Mouse (Mus musculus) kidney, postnatal 36 days (tissue): ENCODE measurements around the gene Gcsh.
A peak's percentile ranks its signal among the peaks of the same experiment; 100 is the strongest.

Experiments
- DNase-seq, 2 experiments: peaks; one replicate each; pipeline ENCODE4 v3.0.0; 2021 to 2022; ENCODE audit warnings: mixed read lengths in 2 of 2

Gcsh gene

DNA sequence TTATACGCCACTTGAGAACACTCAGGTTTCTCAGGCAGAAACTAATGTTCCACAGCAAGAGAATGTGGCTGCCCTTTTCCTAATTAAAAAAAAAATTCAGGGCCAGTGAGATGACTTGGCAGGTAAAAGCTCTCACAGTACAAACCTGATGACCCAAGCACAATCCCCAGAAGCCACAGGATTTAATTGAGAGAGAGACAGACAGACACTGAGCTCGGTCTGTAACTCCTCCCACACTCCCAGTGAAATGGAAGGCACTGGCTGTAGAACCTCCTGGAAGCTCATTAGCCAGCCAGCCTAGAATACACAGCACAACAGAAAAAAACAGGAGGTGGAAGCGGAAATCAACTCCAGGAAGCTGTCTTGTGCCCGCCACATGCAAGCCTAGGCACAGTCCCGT, 17.7 kb downstream of the Gcsh start:
- DNase-seq: peak; percentile 56 to 69

DNA sequence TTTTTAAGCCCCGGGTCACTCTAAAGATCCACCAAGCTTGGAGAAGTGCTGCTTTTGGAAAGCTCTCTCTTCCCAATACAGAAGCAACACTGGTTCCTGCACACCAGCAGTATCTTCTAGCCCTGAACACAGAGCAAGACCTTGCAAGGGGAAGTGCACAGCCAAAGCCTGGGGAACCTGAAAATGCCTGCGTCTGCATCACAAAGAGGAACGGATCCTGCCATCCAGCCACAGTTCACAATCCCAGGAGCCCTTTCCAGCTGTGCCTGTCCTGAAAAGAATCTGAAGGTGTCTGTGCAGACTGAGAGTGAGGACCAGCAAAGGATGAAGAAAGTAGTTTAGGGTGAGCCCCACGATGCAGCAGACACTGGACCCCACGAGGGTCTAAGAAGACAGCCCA, 18.3 kb downstream of the Gcsh start:
- DNase-seq: peak in 1 of 2 experiments; percentile 14

DNA sequence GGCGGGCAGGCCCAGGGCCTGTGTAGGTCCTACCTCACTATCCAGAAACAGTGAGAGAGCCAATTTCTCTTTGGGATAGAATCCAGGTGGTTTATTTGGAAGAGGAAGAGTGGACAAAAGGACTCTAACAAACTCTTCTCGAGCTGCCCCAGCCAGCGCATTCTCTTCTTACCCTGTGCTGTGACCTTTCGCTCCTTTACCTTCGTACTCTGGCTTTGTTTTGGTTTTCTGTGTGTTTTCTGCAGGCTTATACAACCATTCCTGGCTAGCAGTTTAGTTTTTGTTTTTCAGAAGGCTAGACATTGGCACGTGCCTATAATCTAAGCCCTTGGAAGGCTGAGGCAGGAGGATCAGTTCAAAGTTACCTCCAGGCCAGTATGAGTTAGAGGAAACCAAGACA, 23.8 kb downstream of the Gcsh start:
- peak; percentile 44 to 62 for DNase-seq

GRCm38 (mm10) chr8:116954415-116954814, 38.9 kb downstream of the Gcsh start:
- DNase-seq: no peak

DNA sequence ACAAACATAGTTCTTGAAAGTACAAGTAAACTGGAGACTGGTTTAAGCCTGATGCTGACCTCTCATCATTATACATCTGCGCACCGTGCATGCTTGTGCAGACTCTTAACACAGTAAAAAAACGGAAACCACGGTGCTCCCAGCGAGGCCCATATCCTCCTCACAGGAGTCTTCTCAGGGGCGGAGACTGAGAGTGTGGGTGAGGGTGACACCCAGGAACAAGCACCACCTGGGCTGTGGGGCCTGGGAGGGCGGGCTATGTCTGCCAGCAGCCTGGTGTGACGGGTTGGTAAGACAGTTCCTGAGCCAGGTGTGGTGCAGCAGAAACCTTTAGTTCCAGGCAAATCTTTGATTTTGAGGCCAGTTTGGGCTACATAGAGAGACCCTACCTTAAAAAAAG, 40.9 kb downstream of the Gcsh start:
- DNase-seq: no peak

GRCm38 (mm10) chr8:116951778-116952177, 41.6 kb downstream of the Gcsh start:
- peak; percentile 35 to 45 for DNase-seq

DNA sequence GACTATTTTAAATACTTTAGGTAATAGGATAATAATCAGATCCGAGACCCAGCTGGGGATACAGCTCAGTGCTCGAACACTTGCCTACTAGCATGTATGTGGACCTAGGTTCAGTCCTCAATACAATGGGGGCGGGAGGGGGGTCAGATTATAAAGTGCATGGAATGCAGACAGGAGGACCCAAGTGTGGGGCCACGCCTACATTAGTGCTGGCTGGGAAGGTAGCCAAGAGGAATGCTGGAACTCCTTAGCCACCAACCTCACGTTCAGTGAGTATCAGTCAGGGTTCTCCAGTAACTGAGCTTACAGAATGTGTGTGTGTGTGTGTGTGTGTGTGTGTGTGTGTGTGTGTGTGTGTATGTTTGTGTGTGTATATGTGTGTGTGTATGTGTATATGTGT, 42.0 kb downstream of the Gcsh start:
- DNase-seq: peak; percentile 56 to 62

DNA sequence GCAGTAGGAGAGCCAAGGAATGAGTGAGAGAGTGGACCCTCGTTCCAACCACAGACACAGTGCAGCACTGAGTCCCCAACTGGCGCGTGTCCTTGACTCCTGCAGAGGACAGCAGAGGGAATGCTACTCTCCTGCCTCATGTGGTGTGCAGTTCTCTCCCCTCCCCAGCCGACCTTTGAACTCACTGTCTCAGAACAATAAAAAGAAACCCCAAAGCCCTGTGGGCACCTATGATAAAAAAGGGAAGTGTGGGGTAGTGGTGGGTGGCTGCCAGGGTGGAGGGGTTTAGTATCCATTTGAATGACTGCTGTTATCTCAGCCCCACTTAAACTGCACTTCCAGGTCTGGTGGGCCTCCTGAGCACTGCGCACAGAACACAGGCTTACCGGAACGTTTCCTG, 45.7 kb downstream of the Gcsh start:
- no peak for DNase-seq

GRCm38 (mm10) chr8:116946851-116947250, 46.5 kb downstream of the Gcsh start:
- peak; percentile 19 to 31 for DNase-seq

DNA sequence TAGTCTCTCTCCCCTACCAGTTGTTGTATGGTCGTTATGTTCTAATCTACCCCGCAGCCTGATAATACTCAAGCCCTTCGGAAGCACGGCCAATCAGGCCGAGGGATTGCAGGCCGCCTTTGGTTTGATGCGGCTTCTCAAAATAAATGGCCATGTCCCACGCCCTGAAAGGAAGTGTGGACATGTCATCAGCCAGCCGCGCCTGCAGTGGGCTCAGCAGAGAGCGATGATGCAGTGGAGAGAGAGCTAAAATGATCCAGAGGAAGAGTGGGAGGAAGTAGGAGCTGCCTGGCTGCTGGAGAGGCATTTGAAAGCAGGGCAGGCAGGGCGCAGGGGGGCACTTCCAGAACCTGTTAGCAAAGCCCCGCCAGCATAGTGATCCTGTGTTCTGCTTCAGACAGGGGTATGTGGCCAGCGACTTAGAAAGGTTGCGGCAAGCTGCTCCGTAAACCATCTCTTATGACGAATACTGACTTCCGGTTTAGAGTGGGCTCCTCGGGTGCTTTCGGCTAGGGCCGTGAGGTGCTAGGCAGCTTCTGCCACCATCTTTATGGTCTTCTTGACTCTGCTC, 47.0 kb downstream of the Gcsh start:
- DNase-seq: peak in 1 of 2 experiments; percentile 16

- DNase-seq: no peak
These were observed 48.0 kb downstream of the Gcsh start for GRCm38 (mm10) chr8:116945169-116945910.

DNA sequence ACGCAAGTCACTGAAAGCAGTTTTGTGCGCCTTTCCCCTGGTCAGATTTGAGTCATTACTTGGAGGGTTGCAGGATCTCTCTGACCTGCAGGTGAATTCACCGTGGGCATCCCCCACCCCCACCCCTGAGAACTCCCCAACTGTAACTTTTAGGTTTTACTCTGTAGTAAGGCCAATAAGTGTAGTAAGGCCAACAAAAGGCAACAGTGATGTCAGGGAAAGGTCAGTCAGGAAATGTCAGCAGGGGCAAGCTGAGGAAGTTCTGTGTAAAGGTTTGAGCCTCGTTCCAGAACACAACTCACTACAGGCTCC, 49.0 kb downstream of the Gcsh start:
- DNase-seq: no peak

DNA sequence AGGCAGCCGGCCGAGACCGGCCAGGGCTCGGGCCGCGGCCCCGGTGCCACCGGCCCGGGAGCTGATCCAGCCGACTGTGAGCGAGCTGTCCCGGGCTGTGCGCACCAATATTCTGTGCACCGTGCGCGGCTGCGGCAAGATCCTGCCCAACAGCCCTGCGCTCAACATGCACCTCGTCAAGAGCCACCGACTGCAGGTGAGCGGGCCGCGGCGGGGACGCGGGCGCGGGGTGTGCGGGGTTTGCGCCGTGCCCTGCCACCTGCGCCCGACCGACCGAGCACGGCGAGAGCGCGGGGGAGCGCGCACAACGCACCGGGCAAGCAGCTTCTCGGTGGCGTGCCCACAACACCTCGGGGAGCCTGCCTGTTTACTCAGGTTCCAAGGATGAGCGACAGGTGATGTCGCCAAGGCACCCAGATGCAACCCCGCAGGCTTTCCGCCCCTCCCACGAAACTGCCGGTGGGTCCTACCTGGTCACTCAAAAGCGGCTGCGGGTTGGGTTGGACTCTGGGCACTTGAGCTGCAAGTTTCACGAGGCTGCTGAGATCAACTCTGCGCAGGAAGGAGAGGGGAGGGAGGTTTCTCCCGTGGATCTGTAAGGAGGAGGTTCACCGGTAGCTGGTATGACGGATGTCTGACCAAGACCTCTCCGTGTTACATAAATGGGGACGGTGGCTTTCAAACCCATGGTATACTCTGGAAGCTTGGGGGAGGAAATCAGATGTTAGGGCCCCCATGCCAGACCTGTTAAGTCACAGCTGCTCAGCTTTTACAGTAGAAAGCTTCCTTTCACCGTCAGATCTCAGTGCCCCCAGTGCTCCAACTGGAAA, 49.6 kb downstream of the Gcsh start:
- DNase-seq: peak; percentile 40 to 60

DNA sequence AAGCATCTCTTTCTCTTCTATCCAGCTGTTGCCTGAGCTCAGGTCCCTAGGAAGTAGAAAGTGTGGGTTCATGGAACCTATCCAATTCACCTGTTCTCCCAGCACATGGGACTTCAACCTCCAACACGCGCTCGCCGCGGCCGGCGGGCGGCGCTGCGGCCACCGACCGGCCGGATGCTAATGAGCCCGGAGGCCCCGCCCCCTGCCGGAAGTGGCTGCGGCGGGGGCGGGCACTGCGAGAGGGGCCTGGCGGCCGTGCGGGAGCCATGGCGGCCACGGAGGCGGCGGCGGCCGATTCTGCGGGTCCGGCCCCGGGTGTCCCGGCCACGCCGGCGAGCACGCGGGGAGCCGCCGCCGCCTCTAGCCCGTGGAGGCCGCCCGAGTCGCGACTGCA, 50.2 kb downstream of the Gcsh start, which contains the start of gene Atmin:
Atmin (plus strand) TSS at position 233 of the 394 bp plus-strand sequence.
- DNase-seq: peak; percentile 92 to 97

DNA sequence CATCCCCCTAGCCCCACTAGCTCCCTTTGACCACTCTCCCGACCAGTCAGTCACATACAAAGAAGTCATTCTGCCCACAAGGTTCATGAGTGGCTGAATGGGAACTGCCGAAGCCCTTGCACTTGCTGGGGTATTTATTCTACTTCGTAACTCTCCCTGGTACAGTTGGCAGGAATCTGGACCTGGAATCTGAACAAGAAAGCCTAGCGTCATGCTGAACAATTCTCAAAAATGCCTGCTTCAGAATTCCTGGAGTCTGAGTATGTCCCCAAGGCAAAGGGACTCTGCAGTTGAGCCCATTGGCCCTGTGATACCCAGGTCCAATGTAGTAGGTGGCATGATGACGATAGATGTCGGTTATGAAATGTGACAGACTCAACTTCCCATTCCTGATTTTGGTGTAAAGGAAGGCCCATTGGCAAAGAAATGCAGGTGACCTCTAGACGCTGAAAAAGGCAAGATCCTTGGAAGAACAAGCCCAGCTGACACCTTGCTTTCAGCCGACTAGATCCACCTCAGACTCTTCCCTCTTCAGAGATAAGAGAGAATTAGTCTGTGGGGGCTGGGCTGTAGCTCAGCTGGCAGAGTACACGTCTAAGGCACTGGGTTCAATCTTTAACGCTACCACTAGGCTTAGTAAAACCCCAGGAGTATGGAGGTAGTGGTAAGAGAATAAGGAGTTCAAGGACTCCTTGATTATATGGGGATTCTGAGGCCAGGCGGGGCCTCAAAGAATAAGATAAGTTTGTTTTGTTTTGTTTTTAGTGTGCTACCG, 50.9 kb downstream of the Gcsh start:
- DNase-seq: no peak

GRCm38 (mm10) chr8:116935506-116935905, 57.8 kb downstream of the Gcsh start:
- DNase-seq: no peak

- DNase-seq: no peak
These were observed 58.4 kb downstream of the Gcsh start for GRCm38 (mm10) chr8:116934976-116935375.
